Mouse (Mus musculus) liver, postnatal 0 days (tissue): ENCODE data around the gene Hivep3. TPM values are rescaled to one million over a fixed set of nuclear protein-coding genes. Genes with fewer than 3 reads are reported as not detected.

ENCODE experiments used
- ATAC-seq: fragments of 200-750 bp; cut with Nextera tagmentation; 2 replicates; pipeline ENCODE4 v1.8.0; 2017; ENCODE audit warnings: mild to moderate bottlenecking, moderate library complexity
- DNase-seq: peaks from one replicate; pipeline ENCODE4 v3.0.0-alpha.2; 2016
- H3K27ac ChIP-seq: fragments of 300-500 bp; sonication (generic); 2 replicates; pipeline ENCODE4 v1.5.1; 2014; ENCODE audit warnings: antibody characterized with exemption, moderate library complexity, mild to moderate bottlenecking, low read depth
- H3K27me3 ChIP-seq: fragments of 300-500 bp; sonication (generic); 2 replicates; pipeline ENCODE4 v1.6.1; 2014; ENCODE audit warnings: low read length, control low read depth, mixed read lengths; ENCODE audit not compliant: insufficient read depth
- H3K36me3 ChIP-seq: fragments of 300-500 bp; sonication (generic); replicated peaks from 2 replicates; pipeline ENCODE4 v1.6.1; 2014; ENCODE audit warnings: mild to moderate bottlenecking, control low read depth, low read length, moderate library complexity, mixed read lengths; ENCODE audit not compliant: insufficient read depth
- H3K4me1 ChIP-seq: fragments of 300-500 bp; sonication (generic); 2 replicates; pipeline ENCODE4 v1.6.1; 2014; ENCODE audit warnings: antibody characterized with exemption, mild to moderate bottlenecking, control low read depth; ENCODE audit not compliant: insufficient read depth
- H3K4me2 ChIP-seq: fragments of 300-500 bp; sonication (generic); 2 replicates; pipeline ENCODE4 v1.6.1; 2014; ENCODE audit warnings: low read depth, mild to moderate bottlenecking, low read length, moderate library complexity, mixed read lengths
- H3K4me3 ChIP-seq: fragments of 300-500 bp; sonication (generic); 2 replicates; pipeline ENCODE4 v1.5.1; 2014; ENCODE audit warnings: low read depth, low read length
- H3K9ac ChIP-seq: fragments of 300-500 bp; sonication (generic); replicated peaks from 2 replicates; pipeline ENCODE4 v1.6.1; 2014; ENCODE audit warnings: mild to moderate bottlenecking, moderate library complexity
- H3K9me3 ChIP-seq: fragments of 300-500 bp; sonication (generic); 2 replicates; pipeline ENCODE4 v1.6.1; 2016; ENCODE audit warnings: mild to moderate bottlenecking, control low read depth, low read length, mixed read lengths
- CTCF ChIP-seq: sonication (generic); IDR thresholded peaks from 2 replicates; pipeline ENCODE4 v1.5.1; 2016; ENCODE audit warnings: antibody characterized with exemption, low read depth
- EP300 ChIP-seq: IDR thresholded peaks from 2 replicates; pipeline ENCODE4 v1.6.1; 2016; ENCODE audit warnings: antibody characterized with exemption, low read depth, mild to moderate bottlenecking
- WGBS: fragments of 180-500 bp; shearing (Covaris S2); extraction: QIAGEN DNeasy Blood & Tissue Kit; methylation state at CpG from one replicate; pipeline ENCODE4 v1.1.7; 2014; ENCODE audit not compliant: insufficient replicate concordance; 5-methylcytosine and 5-hydroxymethylcytosine counted together
- polyA plus RNA-seq: library from polyadenylated mRNA; unstranded; fragments of >200 nt; fragmentation: Nextera tagmentation; extraction: Ambion mirVana; gene quantifications from 2 replicates; pipeline ENCODE4 v1.2.1, GENCODE M21; 2015

Hivep3 gene
- polyA plus RNA-seq, 1 experiment from 2014 or later: 3.8 TPM

DNA sequence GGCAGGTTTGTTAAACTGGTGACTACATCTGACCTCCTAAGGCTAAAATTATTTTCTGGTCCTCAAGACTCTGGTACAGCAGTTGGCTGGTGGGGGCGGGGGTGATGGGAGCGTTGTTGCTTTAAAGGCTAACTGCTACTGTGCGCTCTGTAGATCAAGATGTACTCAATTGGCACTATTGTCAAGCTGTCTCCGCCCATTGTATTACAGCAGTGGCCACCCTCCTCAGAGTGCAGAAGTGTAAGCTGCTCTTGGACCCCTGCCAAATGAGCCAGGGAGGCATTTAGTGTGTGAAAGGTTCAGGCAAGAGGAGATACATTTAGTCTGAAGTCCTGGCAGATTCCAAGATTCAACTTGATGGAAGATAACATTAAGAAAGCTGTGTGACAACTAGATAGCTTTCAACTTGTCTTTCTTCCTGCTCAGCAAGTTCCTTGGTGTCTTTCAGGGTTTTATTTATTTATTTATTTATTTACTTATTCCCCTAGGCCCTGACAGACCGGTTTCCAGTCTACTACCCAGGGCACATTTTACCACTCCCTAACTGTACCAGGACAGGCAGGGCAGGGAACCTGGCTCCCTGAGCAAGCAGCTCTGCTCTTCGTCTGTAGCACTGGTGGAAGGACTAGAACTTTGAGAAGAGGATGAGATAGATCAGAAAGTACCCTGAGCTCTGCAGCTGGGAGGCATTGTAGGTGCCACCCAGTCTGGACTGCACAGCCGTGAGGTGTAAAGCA lies 83.2 kb downstream of the Hivep3 start:
- WGBS: 60% methylated on average over 7 of the region's 7 CpGs
- Histone ChIP-seq H3K4me1 (peaks cover 9% of the 10 kb centered on the region; the same call in 1 of the 2 replicates), H3K27ac (no peak overlapping the region), H3K4me3 (no peak overlapping the region), H3K36me3 (no peaks in the 10 kb centered on the region), H3K9ac (no peak overlapping the region), H3K4me2 (no peak overlapping the region), H3K27me3 (peaks cover 15% of the 10 kb centered on the region), H3K9me3 (no peaks in the 10 kb centered on the region)
- TF ChIP-seq CTCF (no peak), EP300 (no peak)
- ATAC-seq (no peak), DNase-seq (peak; percentile 29)

DNA sequence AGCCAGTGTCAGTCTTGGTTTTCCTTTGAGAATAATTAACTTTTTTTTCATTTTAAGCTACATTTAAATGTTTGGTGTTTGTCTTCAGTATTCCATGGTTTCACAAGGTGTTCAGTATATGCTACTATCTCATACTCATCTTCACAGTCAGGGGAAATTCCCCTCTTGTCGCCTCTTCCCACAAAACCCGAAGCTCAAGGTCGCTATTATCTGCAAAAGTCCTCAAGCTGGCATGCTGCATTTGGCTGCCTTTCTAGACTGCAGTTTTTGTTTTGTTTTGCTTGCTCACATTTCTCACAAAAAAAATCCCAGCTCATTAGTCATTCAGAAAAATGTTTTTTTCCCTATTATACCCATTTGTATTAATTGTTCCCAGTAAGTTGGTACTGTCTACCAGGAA lies 92.4 kb downstream of the Hivep3 start:
- no peak overlapping the region for H3K4me3 ChIP-seq
- TF ChIP-seq CTCF (no peak), EP300 (no peak)
- WGBS: 56% methylated on average over 3 of the region's 3 CpGs
- no peak overlapping the region for H3K27ac ChIP-seq
- H3K27me3 ChIP-seq: no peaks in the 10 kb centered on the region
- H3K4me1 ChIP-seq: no peaks in the 10 kb centered on the region
- no peak overlapping the region for H3K9ac ChIP-seq
- no peaks in the 10 kb centered on the region for H3K36me3 ChIP-seq
- DNase-seq: no peak
- no peak for ATAC-seq
- no peaks in the 10 kb centered on the region for H3K9me3 ChIP-seq
- no peak overlapping the region for H3K4me2 ChIP-seq

DNA sequence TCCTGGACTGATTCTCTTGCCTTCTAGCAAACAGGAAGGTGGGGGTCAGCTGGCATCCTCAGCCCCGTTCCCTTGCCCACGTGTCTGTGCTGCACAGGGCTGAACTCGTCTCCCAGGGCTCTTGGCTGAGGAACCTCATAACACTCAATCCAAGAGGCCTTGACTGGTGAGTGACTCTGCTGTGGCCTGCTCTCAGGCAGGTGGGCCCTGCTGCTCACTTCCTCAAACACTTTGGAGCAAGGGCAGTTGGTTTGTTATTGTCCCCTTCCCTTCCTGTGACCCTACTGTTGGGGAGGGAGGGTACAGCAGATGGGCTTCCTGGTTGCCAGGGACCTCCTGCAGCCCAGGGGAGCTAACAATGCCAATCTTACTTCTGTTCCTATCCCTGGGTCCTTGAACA lies 94.8 kb downstream of the Hivep3 start:
- H3K4me1 ChIP-seq: no peaks in the 10 kb centered on the region

DNA sequence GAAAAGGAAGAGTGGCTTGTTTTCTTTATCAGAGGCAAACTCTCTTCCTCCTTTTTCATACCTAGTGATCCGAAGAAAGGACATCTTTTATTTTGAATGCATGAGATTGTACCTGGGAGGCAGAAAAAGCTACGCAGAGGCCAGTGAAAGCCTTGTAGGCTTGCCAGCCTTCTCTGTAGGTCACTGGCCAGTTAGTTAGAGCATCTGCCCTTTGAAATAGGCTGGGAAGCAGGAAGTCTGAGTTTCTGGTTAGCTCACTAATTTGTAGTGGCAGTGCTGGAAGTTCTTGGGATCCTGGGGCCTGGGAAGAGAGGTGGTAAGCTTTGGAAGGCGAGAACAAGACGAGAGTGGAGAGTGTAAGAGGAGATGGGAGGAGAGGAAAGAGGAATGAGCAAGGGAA lies 95.4 kb downstream of the Hivep3 start:
- no peak overlapping the region for H3K27ac ChIP-seq
- H3K4me1 ChIP-seq: no peaks in the 10 kb centered on the region
- H3K36me3 ChIP-seq: no peaks in the 10 kb centered on the region
- no peak overlapping the region for H3K4me2 ChIP-seq
- no peaks in the 10 kb centered on the region for H3K27me3 ChIP-seq
- ATAC-seq (no peak), DNase-seq (no peak)
- H3K4me3 ChIP-seq: no peak overlapping the region
- no peak overlapping the region for H3K9ac ChIP-seq
- TF ChIP-seq CTCF (no peak), EP300 (no peak)
- no peaks in the 10 kb centered on the region for H3K9me3 ChIP-seq
- 61% methylated on average over 4 of the region's 4 CpGs for WGBS

More for the DNA sequence above, 94.8 kb downstream of the Hivep3 start:
- WGBS: 38% methylated on average over 3 of the region's 3 CpGs
- H3K27me3 ChIP-seq: no peaks in the 10 kb centered on the region
- TF ChIP-seq CTCF (no peak), EP300 (no peak)
- no peak overlapping the region for H3K4me2 ChIP-seq
- no peak overlapping the region for H3K4me3 ChIP-seq
- H3K9me3 ChIP-seq: no peaks in the 10 kb centered on the region
- H3K9ac ChIP-seq: no peak overlapping the region
- DNase-seq: no peak
- H3K27ac ChIP-seq: no peak overlapping the region
- no peak for ATAC-seq
- no peaks in the 10 kb centered on the region for H3K36me3 ChIP-seq

DNA sequence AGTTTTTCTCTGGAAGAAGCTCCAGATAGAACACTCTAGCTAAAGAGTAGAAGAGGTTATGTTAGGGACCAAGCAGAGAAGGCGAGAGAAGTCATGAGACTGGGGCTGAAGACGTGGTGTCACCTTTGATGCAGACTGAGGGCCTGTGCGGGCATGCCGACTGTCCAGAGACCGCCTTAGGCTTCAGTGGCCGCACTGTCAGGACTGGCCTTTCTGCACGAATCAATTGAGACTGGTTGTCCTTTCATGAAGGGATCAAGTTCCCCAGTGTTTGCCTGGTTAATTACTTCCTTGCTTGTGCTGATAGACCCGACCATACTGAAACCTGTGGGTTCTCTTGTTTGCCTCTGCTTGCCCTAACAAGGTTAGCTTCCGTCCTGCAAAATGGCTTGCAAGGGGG lies 99.7 kb downstream of the Hivep3 start:
- WGBS: 50% methylated on average over 9 of the region's 9 CpGs
- no peak for ATAC-seq
- no peaks in the 10 kb centered on the region for H3K9me3 ChIP-seq
- no peaks in the 10 kb centered on the region for H3K27me3 ChIP-seq
- no peak for TF ChIP-seq CTCF
- TF ChIP-seq EP300: no peak
- H3K36me3 ChIP-seq: no peaks in the 10 kb centered on the region
- H3K4me2 ChIP-seq: no peak overlapping the region
- no peak overlapping the region for H3K27ac ChIP-seq
- no peaks in the 10 kb centered on the region for H3K4me1 ChIP-seq
- no peak overlapping the region for H3K9ac ChIP-seq
- H3K4me3 ChIP-seq: no peak overlapping the region
- DNase-seq: no peak

DNA sequence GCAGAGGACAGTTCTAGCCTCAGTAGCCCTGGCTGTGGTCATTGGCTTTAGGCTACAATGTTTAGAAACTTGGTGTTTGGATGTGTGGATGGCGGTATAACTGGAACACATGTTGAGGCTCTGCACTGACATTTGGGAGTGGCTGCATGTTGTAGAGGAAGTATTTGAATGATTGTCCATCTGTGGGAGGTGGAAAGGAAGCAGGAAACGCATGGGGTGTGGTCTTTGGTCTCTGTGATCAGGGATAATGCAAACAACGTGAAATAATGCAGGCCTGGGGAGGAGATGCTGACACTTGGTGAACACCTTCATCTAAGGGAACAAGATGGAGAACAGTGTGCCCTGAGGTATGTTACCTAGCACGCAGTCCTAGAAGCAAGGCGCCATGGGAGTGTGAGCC lies 100.3 kb downstream of the Hivep3 start:
- WGBS: 49% methylated on average over 5 of the region's 5 CpGs
- Histone ChIP-seq H3K4me1 (no peaks in the 10 kb centered on the region), H3K9me3 (no peaks in the 10 kb centered on the region), H3K36me3 (no peaks in the 10 kb centered on the region), H3K4me3 (no peak overlapping the region), H3K4me2 (no peak overlapping the region), H3K27me3 (no peaks in the 10 kb centered on the region), H3K27ac (no peak overlapping the region), H3K9ac (no peak overlapping the region)
- DNase-seq: no peak
- no peak for TF ChIP-seq CTCF
- TF ChIP-seq EP300: no peak
- no peak for ATAC-seq
